Mouse (Mus musculus) intestine, embryonic 15.5 days (tissue): ENCODE measurements around the gene Rtraf. TPM values are rescaled to one million over a fixed set of nuclear protein-coding genes. Genes with fewer than 3 reads are reported as not detected.

ENCODE experiments used
- ATAC-seq: fragments of 200-750 bp; cut with Nextera tagmentation; 2 replicates; pipeline ENCODE4 v1.8.0; 2017; ENCODE audit warnings: moderate TSS enrichment, moderate library complexity
- H3K27ac ChIP-seq: fragments of 300-500 bp; sonication (generic); 2 replicates; pipeline ENCODE4 v1.5.1; 2015; ENCODE audit warnings: mild to moderate bottlenecking, inconsistent platforms
- H3K27me3 ChIP-seq: fragments of 300-500 bp; sonication (generic); replicated peaks from 2 replicates; pipeline ENCODE4 v1.6.1; 2015; ENCODE audit warnings: inconsistent platforms
- H3K36me3 ChIP-seq: fragments of 300-500 bp; sonication (generic); 2 replicates; pipeline ENCODE4 v1.6.1; 2015; ENCODE audit warnings: inconsistent platforms
- H3K4me1 ChIP-seq: fragments of 300-500 bp; sonication (generic); replicated peaks from 2 replicates; pipeline ENCODE4 v1.6.1; 2015; ENCODE audit warnings: inconsistent platforms
- H3K4me2 ChIP-seq: fragments of 300-500 bp; sonication (generic); replicated peaks from 2 replicates; pipeline ENCODE4 v1.6.1; 2015; ENCODE audit warnings: mild to moderate bottlenecking, inconsistent platforms
- H3K4me3 ChIP-seq: fragments of 300-500 bp; sonication (generic); replicated peaks from 2 replicates; pipeline ENCODE4 v1.5.1; 2015; ENCODE audit warnings: inconsistent platforms
- H3K9ac ChIP-seq: fragments of 300-500 bp; sonication (generic); 2 replicates; pipeline ENCODE4 v1.6.1; 2015; ENCODE audit warnings: inconsistent platforms
- H3K9me3 ChIP-seq: fragments of 300-500 bp; sonication (generic); 2 replicates; pipeline ENCODE4 v1.6.1; 2016; ENCODE audit warnings: inconsistent platforms
- WGBS: fragments of 180-500 bp; shearing (Covaris S2); methylation state at CpG from one replicate; pipeline ENCODE4 v1.1.7; 2015; 5-methylcytosine and 5-hydroxymethylcytosine counted together
- polyA plus RNA-seq: library from polyadenylated mRNA; unstranded; fragments of >200 nt; fragmentation: Nextera tagmentation; extraction: Ambion mirVana; gene quantifications from 2 replicates; pipeline ENCODE4 v1.2.1, GENCODE M21; 2015

Rtraf gene
- polyA plus RNA-seq, 1 experiment from 2014 or later: 217 TPM

DNA sequence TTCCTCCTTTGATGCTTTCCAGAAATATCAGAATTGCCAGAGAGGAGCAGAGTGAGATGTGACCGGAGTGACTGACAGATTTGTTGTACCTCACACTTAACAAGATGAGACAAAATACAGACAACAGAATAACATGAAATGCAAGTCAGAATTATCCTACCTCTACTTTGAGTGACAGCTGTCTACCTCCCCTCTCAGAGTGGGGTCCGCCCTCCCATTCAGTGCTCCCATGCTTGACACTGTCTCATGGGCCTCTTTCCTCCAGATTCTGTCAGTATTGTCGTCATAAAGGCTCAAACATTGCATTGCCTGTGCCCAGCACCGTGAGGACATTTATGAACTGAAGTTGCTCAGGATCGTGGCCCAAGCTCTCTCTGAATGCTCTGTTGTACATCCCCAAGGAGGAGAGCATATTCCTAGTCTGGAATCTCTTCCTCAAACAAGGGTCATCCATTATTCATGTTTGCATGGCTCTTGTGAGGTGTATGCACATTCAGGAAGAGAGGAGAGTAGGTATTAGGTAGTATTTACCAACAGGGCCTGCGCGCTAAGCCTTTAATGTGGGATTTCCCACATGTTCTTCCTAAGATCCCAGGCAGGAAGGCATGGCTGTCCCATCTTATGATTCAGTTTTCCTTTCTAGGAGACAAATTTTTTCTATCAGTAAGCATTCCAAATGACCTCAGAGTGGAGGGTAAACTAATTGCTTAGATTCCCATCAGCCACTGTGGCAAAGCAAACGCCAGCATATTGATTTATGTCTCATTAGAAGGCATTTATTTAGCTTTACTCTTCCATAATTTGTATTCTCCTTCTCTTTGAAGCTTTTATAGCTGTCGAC lies 57.9 kb downstream of the Rtraf start:
- Histone ChIP-seq H3K4me2 (no peak overlapping the region), H3K27me3 (no peaks in the 10 kb centered on the region), H3K9me3 (no peaks in the 10 kb centered on the region), H3K36me3 (peaks cover 2% of the 10 kb centered on the region; the same call in 1 of the 2 replicates), H3K9ac (no peak overlapping the region), H3K27ac (no peak overlapping the region), H3K4me3 (no peak overlapping the region), H3K4me1 (peaks cover 18% of the 10 kb centered on the region; the same call in 1 of the 2 replicates)
- 0 out of 2 replicates have a peak, but pooled peaks have one; percentile 19 for ATAC-seq
- 64% methylated on average over 9 of the region's 9 CpGs for WGBS

DNA sequence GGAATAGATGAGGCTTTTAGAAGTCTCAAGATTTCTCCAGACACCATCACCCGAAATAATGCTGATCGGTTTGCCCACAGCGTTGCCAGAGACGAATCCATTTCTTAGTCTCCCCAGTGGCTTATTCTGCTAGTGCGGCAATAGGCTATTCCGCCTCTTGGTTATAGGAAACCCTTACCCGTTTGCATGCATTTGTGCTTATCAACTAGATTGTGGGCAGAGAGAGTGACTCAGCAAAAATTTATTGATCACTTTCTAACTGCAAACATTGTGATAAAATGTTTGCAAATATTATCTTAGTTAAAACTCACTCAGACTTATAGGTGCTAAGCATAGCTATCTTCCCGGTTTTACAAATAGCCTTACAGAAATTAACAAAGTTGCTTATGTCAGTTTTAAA lies 59.3 kb downstream of the Rtraf start:
- no peaks in the 10 kb centered on the region for H3K27me3 ChIP-seq
- 75% methylated on average over 8 of the region's 8 CpGs for WGBS
- H3K4me1 ChIP-seq: peaks cover 17% of the 10 kb centered on the region; the same call in 1 of the 2 replicates
- H3K9me3 ChIP-seq: no peaks in the 10 kb centered on the region
- H3K4me2 ChIP-seq: no peak overlapping the region
- H3K4me3 ChIP-seq: no peak overlapping the region
- no peak for ATAC-seq
- H3K9ac ChIP-seq: no peak overlapping the region
- no peak overlapping the region for H3K27ac ChIP-seq
- H3K36me3 ChIP-seq: peaks cover 2% of the 10 kb centered on the region; the same call in 1 of the 2 replicates

DNA sequence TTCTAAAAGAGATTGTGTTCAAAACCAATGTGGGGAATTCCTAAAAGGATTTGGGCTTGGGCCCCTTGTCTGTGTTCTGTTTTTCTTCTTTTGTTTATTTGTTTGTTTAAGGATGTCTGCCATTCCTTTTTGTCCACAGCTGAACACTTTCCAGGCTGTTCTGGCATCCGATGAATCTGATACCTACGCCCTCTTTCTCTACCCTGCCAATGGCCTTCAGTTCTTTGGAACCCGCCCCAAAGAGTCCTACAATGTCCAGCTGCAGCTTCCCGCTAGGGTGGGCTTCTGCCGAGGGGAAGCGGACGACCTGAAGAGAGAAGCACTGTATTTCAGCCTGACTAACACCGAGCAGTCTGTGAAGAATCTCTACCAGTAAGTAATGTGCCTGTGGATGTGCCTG lies 60.1 kb downstream of the Rtraf start:
- Histone ChIP-seq H3K9ac (no peak overlapping the region), H3K36me3 (peaks cover 2% of the 10 kb centered on the region; the same call in 1 of the 2 replicates), H3K9me3 (no peaks in the 10 kb centered on the region), H3K27me3 (no peaks in the 10 kb centered on the region), H3K4me3 (no peak overlapping the region), H3K4me2 (no peak overlapping the region), H3K4me1 (peaks cover 17% of the 10 kb centered on the region; the same call in 1 of the 2 replicates), H3K27ac (no peak overlapping the region)
- ATAC-seq: no peak
- 47% methylated on average over 8 of the region's 8 CpGs for WGBS

DNA sequence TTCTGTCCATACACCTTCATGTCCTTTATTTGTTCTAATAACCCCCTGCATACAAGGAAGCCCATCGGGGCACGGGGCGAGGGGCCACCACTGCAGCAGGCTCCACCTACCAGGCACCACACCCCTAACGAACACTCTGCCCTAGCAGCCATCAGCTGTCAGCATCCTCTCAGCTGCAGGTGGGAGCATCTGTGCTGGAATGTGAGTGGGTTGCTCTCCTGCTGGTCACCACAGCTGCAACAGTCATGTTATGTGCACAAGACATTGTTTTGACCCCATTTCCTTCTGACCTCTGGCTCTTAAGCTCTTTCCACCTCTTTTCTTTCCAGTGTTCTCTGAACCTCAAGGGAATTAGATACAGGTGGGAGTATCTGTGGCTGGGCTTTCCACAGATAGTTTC lies 61.6 kb downstream of the Rtraf start:
- Histone ChIP-seq H3K9me3 (no peaks in the 10 kb centered on the region), H3K27me3 (no peaks in the 10 kb centered on the region), H3K36me3 (peaks cover 2% of the 10 kb centered on the region; the same call in 1 of the 2 replicates), H3K4me3 (no peak overlapping the region), H3K4me1 (peaks cover 17% of the 10 kb centered on the region; the same call in 1 of the 2 replicates), H3K9ac (no peak overlapping the region), H3K27ac (no peak overlapping the region), H3K4me2 (no peak overlapping the region)
- WGBS: 60% methylated on average over 4 of the region's 4 CpGs
- ATAC-seq: no peak

Other genes starting within 250 kb of the Rtraf start
- 1.7 and 1.8 TPM in 2 replicates for gene Gm2237, start 238.7 kb downstream of the Rtraf start, polyA plus RNA-seq
- not detected in 2 replicates for gene Gm5458, start 221.2 kb downstream of the Rtraf start, polyA plus RNA-seq
- gene Nid2, start 72.6 kb downstream of the Rtraf start, polyA plus RNA-seq: 68.9 and 76.8 TPM in 2 replicates
- gene Gng2, start 153.8 kb upstream of the Rtraf start, polyA plus RNA-seq: 52.1 and 55.7 TPM in 2 replicates